Mouse (Mus musculus) kidney, embryonic 14.5 days (tissue): ENCODE measurements around the gene Lep. TPM values are rescaled to one million over a fixed set of nuclear protein-coding genes. Genes with fewer than 3 reads are reported as not detected.

Experiments used
- ATAC-seq: fragments of 200-750 bp; cut with Nextera tagmentation; 2 replicates; pipeline ENCODE4 v1.8.0; 2017; ENCODE audit warnings: moderate number of reproducible peaks, mild to moderate bottlenecking, moderate TSS enrichment, moderate library complexity; ENCODE audit not compliant: low FRiP score, low TSS enrichment
- H3K27ac ChIP-seq: fragments of 300-500 bp; sonication (generic); 2 replicates; pipeline ENCODE4 v1.5.1; 2014; ENCODE audit warnings: low read depth, mild to moderate bottlenecking, low read length, moderate library complexity, mixed read lengths
- H3K27me3 ChIP-seq: fragments of 300-500 bp; sonication (generic); 2 replicates; pipeline ENCODE4 v1.6.1; 2014; ENCODE audit warnings: mild to moderate bottlenecking, low read length; ENCODE audit not compliant: control insufficient read depth, insufficient read depth
- H3K36me3 ChIP-seq: fragments of 300-500 bp; sonication (generic); 2 replicates; pipeline ENCODE4 v1.6.1; 2014; ENCODE audit warnings: low read length, mixed read lengths; ENCODE audit not compliant: control insufficient read depth, insufficient read depth
- H3K4me1 ChIP-seq: fragments of 300-500 bp; sonication (generic); 2 replicates; pipeline ENCODE4 v1.6.1; 2014; ENCODE audit warnings: low read length, mixed read lengths; ENCODE audit not compliant: control insufficient read depth, insufficient read depth
- H3K4me2 ChIP-seq: fragments of 300-500 bp; sonication (generic); replicated peaks from 2 replicates; pipeline ENCODE4 v1.6.1; 2014; ENCODE audit warnings: low read depth, mild to moderate bottlenecking, low read length
- H3K4me3 ChIP-seq: fragments of 300-500 bp; sonication (generic); 2 replicates; pipeline ENCODE4 v1.5.1; 2014; ENCODE audit warnings: mild to moderate bottlenecking, low read length
- H3K9ac ChIP-seq: fragments of 300-500 bp; sonication (generic); 2 replicates; pipeline ENCODE4 v1.6.1; 2014; ENCODE audit warnings: low read depth, mild to moderate bottlenecking, low read length, moderate library complexity
- H3K9me3 ChIP-seq: fragments of 300-500 bp; sonication (generic); 2 replicates; pipeline ENCODE4 v1.6.1; 2016; ENCODE audit warnings: low read length; ENCODE audit not compliant: control insufficient read depth
- WGBS: fragments of 180-500 bp; shearing (Covaris S2); extraction: QIAGEN DNeasy Blood & Tissue Kit; methylation state at CpG from one replicate; pipeline ENCODE4 v1.1.7; 2014; 5-methylcytosine and 5-hydroxymethylcytosine counted together
- polyA plus RNA-seq: library from polyadenylated mRNA; unstranded; fragments of >200 nt; fragmentation: Nextera tagmentation; extraction: Ambion mirVana; gene quantifications from 2 replicates; pipeline ENCODE4 v1.2.1, GENCODE M21; 2014

Lep gene
- not detected in 2 replicates for polyA plus RNA-seq

- Histone ChIP-seq H3K4me2 (no peak within 1 kb of the TSS), H3K9ac (no peak within 1 kb of the TSS), H3K4me3 (no peak within 1 kb of the TSS), H3K27ac (no peak within 1 kb of the TSS), H3K4me1 (no peaks in the 10 kb centered on the region), H3K27me3 (no peaks in the 10 kb centered on the region), H3K9me3 (no peaks in the 10 kb centered on the region), H3K36me3 (no peaks in the 10 kb centered on the region)
- no peak for ATAC-seq
- 78% methylated on average over 28 of the region's 28 CpGs for WGBS
Observed at GRCm38 (mm10) chr6:29059846-29060685, at the start of gene Lep. TSS of gene Lep (plus strand) at chr6:29060220.

- ATAC-seq, result no peak
- no peaks in the 10 kb centered on the region for H3K36me3 ChIP-seq
- 88% methylated on average over 5 of the region's 5 CpGs for WGBS
- H3K4me1 ChIP-seq, result peaks cover 1% of the 10 kb centered on the region; the same call in 1 of the 2 replicates
- H3K27me3 ChIP-seq, result no peaks in the 10 kb centered on the region
- no peak overlapping the region for H3K27ac ChIP-seq
- no peaks in the 10 kb centered on the region for H3K9me3 ChIP-seq
- H3K4me2 ChIP-seq, result no peak overlapping the region
- no peak overlapping the region for H3K4me3 ChIP-seq
- H3K9ac ChIP-seq, result no peak overlapping the region
Observed at GRCm38 (mm10) chr6:29011651-29012050, 48.4 kb upstream of the Lep start.

- Histone ChIP-seq H3K4me1 (peaks cover 12% of the 10 kb centered on the region), H3K36me3 (no peaks in the 10 kb centered on the region), H3K4me2 (no peak overlapping the region), H3K4me3 (no peak overlapping the region), H3K27ac (no peak overlapping the region), H3K9me3 (no peaks in the 10 kb centered on the region), H3K27me3 (no peaks in the 10 kb centered on the region), H3K9ac (no peak overlapping the region)
- WGBS, result 98% methylated on average over 6 of the region's 6 CpGs
- ATAC-seq, result no peak
Observed at GRCm38 (mm10) chr6:29013216-29013615, 46.8 kb upstream of the Lep start.

GRCm38 (mm10) chr6:29016891-29017412 is 43.1 kb upstream of the Lep start:
- H3K4me2 ChIP-seq, result peak overlapping the region; percentile 41
- H3K4me3 ChIP-seq, result peak overlapping the region; percentile 24
- no peaks in the 10 kb centered on the region for H3K9me3 ChIP-seq
- 0 out of 2 replicates have a peak, but pooled peaks cover 4% of the 10 kb centered on the region for H3K27me3 ChIP-seq
- under 1% methylated on average over 16 of the region's 16 CpGs for WGBS
- no peaks in the 10 kb centered on the region for H3K36me3 ChIP-seq
- no peak overlapping the region for H3K27ac ChIP-seq
- no peak overlapping the region for H3K9ac ChIP-seq
- no peak for ATAC-seq
- peaks cover 12% of the 10 kb centered on the region for H3K4me1 ChIP-seq

- no peak overlapping the region for H3K27ac ChIP-seq
- peaks cover 4% of the 10 kb centered on the region; the same call in 1 of the 2 replicates for H3K27me3 ChIP-seq
- no peak overlapping the region for H3K9ac ChIP-seq
- ATAC-seq, result no peak
- no peaks in the 10 kb centered on the region for H3K36me3 ChIP-seq
- 63% methylated on average over 18 of the region's 18 CpGs for WGBS
- no peaks in the 10 kb centered on the region for H3K9me3 ChIP-seq
- H3K4me2 ChIP-seq, result no peak overlapping the region
- no peak overlapping the region for H3K4me3 ChIP-seq
- peaks cover 12% of the 10 kb centered on the region for H3K4me1 ChIP-seq
Observed at GRCm38 (mm10) chr6:29019756-29020720, 40.0 kb upstream of the Lep start.

- Histone ChIP-seq H3K4me1 (peaks cover 12% of the 10 kb centered on the region), H3K9me3 (no peaks in the 10 kb centered on the region), H3K27ac (no peak overlapping the region), H3K4me2 (no peak overlapping the region), H3K9ac (no peak overlapping the region), H3K36me3 (no peaks in the 10 kb centered on the region), H3K27me3 (peaks cover 10% of the 10 kb centered on the region; the same call in 1 of the 2 replicates), H3K4me3 (no peak overlapping the region)
- WGBS, result 75% methylated on average over 5 of the region's 5 CpGs
- no peak for ATAC-seq
Observed at GRCm38 (mm10) chr6:29020937-29021336, 39.1 kb upstream of the Lep start.

- peaks cover 12% of the 10 kb centered on the region for H3K4me1 ChIP-seq
- WGBS, result 51% methylated on average over 6 of the region's 6 CpGs
- H3K9me3 ChIP-seq, result no peaks in the 10 kb centered on the region
- H3K27ac ChIP-seq, result no peak overlapping the region
- H3K9ac ChIP-seq, result no peak overlapping the region
- H3K4me2 ChIP-seq, result no peak overlapping the region
- no peaks in the 10 kb centered on the region for H3K36me3 ChIP-seq
- no peak overlapping the region for H3K4me3 ChIP-seq
- no peak for ATAC-seq
- H3K27me3 ChIP-seq, result peaks cover 10% of the 10 kb centered on the region; the same call in 1 of the 2 replicates
Observed at GRCm38 (mm10) chr6:29021501-29021900, 38.5 kb upstream of the Lep start.

GRCm38 (mm10) chr6:29022115-29022514 is 37.9 kb upstream of the Lep start:
- Histone ChIP-seq H3K4me2 (no peak overlapping the region), H3K27ac (no peak overlapping the region), H3K9ac (no peak overlapping the region), H3K4me3 (no peak overlapping the region), H3K27me3 (peaks cover 10% of the 10 kb centered on the region; the same call in 1 of the 2 replicates), H3K4me1 (peaks cover 6% of the 10 kb centered on the region), H3K9me3 (no peaks in the 10 kb centered on the region), H3K36me3 (no peaks in the 10 kb centered on the region)
- ATAC-seq, result peak; percentile 29; the same call in 1 of the 2 replicates
- WGBS, result 30% methylated on average over 5 of the region's 5 CpGs
